Mouse (Mus musculus) sigmoid colon, adult 10 weeks (tissue): ENCODE data around the gene Atxn7l2. TPM values are rescaled to one million over a fixed set of nuclear protein-coding genes. Genes with fewer than 3 reads are reported as not detected.

Experiments
- polyA plus RNA-seq: library from polyadenylated mRNA; stranded (reverse); fragments of 350-450 nt; fragmentation: Illumina TruSeq; extraction: RNeasy Lipid Tissue Mini Kit (QIAGEN cat#74804); gene quantifications from one replicate; pipeline ENCODE4 v1.2.3, GENCODE M21; 2014; ENCODE audit warnings: low read depth, low replicate concordance

Atxn7l2 gene
- polyA plus RNA-seq: 0.91 TPM

DNA sequence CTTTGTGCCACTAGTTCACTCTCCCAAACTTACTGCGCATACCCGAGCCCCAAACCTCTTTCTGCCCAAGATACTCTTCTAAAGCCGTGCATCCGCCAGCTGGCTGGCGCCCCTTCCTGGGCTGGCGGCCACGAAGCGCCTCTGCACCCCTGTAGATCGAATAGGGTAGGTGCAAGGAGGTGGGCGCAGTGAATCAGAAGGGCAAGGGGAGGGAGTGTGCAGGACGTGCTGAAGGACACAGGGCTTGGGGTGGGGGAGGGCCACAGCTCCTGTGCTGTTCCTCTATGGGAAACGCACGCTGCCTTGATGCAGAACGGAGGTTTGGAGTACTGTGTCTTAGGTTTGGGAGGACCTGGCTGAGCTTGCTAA is at the start of gene Atxn7l2:
Gene Atxn7l2, minus strand, starts transcription at position 164 of the 369 bp plus-strand sequence.

DNA sequence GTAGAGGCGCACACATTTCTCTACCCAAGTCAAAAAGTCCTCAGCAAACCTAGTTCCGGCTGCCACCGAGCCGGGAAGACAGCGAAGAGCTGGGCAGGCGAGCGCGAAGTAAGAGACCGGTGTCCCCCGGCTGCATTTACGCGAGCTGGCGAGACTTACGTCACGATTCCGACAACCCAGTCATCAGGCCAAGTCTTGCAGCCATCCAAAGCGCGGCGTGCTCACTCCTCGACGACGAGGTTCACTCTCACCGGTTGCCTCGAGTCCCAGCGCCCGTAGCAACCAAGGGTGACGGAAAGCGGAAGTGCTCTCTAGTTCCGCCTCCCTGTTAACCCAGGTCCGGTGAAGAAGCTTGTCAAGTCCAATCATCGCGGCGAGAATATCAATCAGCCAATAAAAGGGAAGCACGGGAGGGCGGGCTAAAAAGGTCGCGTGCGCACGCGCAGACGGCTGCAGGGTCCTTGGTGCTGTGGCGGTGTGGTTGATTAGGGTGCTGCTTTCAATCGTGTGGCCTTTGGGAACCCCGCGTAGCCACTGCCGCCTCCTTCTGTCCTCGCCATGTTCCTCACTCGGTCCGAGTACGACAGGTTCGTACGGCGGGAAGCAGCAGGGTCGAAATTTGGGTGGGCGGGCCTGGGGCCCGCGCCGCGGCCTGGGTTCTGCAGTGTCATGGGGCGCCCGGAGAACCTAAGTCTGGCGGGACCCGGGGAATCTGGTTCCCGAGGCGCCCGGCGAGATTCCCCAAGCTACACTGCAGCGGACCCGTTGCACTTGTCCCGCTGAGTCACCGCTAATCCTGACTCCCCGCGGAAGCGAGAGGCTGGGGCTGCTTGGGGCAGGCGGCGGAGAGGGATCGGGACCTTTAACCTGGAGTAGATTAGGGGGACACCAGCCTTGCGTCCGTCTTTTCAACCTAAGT is 46.2 kb upstream of the Atxn7l2 start, which contains the start of gene Psma5:
Gene Psma5, plus strand, starts transcription at position 208 of the 919 bp plus-strand sequence.

DNA sequence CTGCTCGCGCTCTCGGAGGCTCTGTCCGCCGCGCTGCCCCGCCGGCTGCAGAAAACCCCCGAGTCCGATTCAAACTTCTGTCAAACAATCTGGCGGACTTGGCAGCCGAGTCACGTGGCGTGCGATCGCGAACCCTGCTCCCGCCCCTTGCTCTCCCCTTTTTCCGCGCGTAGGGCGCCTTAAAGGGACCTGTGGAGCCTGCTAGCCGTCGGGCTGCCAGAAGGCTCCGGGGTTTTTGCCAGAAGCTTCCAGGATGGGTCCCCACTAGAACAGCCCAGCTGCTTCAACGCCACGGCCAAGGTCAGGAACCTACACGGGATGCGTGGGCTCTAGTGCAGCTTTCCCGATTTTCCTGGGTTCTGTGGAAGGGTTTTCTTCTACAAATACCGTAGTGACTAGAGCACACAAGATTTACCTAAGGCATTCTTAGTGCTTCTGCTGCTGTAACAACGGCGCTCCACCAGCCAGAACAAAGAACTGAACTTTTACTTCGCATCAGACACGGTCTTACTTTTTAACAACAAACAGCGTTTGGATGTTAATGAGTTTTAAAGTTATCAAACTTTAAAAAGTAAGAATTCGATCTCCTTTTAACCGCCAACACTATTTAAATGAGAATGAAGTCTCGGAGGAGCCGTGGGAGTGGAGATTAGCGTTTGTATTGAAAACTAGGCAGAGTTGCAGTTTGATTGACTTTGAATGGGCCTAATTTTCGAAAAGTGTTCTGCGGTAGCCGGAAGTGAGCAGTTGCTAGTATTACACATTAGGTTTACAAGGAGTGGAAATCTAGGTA is 16.0 kb upstream of the Atxn7l2 start, which contains the start of gene Sypl2:
Gene Sypl2, minus strand, starts transcription at position 91 of the 793 bp plus-strand sequence.

DNA sequence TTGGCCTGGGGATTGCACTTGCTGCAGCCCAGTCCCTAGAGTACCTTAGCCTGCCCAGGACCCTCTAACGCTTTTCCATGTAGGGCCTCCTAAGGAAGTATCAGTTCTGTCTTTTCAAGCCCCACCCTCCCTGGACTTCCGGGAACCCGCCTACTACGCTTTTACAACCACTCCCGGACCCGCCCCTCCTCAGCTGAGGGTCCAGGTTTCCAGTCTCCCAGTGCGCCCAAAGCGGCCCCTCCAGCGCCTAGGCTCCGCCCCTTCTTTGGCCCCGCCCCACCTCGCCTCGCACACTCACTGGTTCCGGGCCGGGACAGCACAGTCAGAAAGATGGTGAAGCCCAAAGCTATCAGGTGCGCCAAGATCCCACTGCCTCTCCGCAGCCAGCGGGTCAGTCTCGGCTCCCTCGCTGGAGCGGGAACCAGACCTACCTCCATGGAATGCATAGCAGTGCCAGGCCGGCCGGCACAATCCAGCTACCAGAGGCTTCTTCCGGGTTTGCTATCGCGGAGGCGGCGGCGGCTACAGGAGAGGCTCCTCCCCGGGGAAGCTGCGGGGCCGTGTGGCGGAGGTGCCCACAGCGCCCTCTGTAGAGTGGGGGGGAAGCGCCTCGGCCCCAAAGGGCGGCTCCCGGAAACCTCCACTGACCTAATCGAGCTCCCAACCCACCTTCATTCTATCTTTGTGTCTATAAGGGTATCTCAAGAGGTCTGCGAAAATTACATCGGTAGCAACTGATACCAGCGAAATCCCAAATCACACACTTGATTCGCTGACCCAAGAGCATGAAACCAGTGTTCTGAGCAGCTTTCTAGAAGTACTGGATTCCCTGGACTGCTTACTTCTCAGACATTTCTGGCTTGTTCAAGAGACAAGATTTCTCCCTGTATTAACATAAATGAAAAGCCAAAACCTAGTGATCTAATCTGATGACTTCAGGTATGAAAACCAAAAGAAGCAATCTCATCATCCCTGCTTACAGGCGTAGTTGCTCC is 10.1 kb downstream of the Atxn7l2 start, which contains the start of gene Cyb561d1:
Gene Cyb561d1, minus strand, starts transcription at position 884 of the 995 bp plus-strand sequence.

DNA sequence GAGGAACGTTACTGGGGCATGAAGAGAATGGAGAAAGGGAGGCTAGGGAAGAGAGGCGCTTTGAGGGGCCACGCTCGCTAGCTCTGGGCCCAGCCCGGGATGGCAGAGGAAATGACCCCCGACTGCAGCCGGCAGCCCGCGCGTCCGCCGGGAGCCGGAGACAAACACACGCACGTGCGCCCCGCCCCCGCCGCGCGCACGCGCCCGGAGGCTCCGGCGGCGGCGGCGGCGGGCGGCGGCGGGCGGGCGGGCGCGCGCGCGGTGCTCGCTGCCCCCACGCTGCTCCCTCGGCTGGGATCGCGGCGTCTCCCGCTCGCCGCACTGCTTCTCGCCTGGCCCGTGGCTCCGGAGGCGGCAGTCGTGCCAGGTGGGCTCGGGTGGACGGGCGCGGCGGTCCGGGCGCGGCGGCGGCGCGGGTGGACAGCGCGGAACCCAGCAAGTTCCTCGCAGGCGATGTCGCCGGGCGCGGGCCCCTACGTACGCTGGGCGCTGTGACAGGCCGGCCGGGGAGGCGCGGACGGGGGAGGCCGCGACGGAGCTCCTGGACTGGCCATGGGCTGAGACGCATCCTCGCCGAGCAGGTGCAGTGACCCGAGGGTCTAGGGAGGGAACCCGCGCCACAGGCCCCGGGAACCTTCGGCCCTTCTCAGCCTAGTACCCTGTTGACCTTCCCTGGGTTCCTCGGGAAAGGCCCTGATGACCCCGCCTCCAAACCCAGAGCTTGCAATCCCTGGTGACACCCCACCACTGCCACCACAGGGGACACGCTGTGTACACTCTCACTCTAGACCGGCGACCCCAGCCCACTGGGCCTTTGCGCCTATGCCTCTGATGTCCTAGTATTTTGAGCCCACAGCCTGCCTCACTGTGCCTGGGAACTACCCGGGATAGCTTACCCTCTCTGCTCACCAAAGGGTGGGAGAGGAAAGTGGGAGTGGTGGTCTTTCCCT is 24.4 kb downstream of the Atxn7l2 start, which contains the start of gene Amigo1:
Gene Amigo1, plus strand, starts transcription at position 238 of the 950 bp plus-strand sequence.

DNA sequence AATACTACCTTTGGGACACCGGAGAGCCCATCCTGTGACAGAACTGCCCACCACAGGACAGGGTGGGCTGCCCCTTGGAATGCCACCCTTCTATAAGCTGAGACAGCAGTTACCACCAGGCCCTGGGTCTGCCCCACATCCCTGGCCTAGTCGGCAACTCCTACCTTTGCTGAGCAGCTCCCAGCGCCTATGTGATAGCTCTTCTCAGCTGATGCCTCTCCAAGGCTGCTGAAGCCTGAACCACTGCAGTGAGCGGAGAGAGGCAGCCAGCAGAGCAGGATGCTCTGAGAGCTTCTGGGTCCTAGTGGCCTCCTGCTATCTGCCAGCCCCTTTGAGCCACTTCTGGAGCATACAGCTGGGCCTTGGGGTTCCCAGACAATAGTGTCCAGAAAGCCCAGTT is 56.1 kb downstream of the Atxn7l2 start, which contains the start of gene Gpr61:
Gene Gpr61, minus strand, starts transcription at position 227 of the 400 bp plus-strand sequence.

Other genes with a start within 250 kb of the Atxn7l2 start
- 11.6 TPM for gene Gstm3, start 241.7 kb downstream of the Atxn7l2 start, polyA plus RNA-seq
- gene Gstm2, start 224.5 kb downstream of the Atxn7l2 start, polyA plus RNA-seq: 67.8 TPM
- gene Gstm1, start 193.0 kb downstream of the Atxn7l2 start, polyA plus RNA-seq: 29.8 TPM
- gene Gstm4, start 166.0 kb downstream of the Atxn7l2 start, polyA plus RNA-seq: 2.9 TPM
- 7.4 TPM for gene Ampd2, start 124.3 kb downstream of the Atxn7l2 start, polyA plus RNA-seq
- gene Gnat2, start 118.1 kb downstream of the Atxn7l2 start, polyA plus RNA-seq: 0.88 TPM
- gene Gnai3, start 64.8 kb downstream of the Atxn7l2 start, polyA plus RNA-seq: 306 TPM
- 0.16 TPM for gene Gpr61, start 56.1 kb downstream of the Atxn7l2 start, polyA plus RNA-seq
- gene Amigo1, start 24.6 kb downstream of the Atxn7l2 start, polyA plus RNA-seq: 7.9 TPM
- 12.4 TPM for gene Cyb561d1, start 9.7 kb downstream of the Atxn7l2 start, polyA plus RNA-seq
- gene Sypl2, start 15.7 kb upstream of the Atxn7l2 start, polyA plus RNA-seq: 0.19 TPM
- gene Psma5, start 46.0 kb upstream of the Atxn7l2 start, polyA plus RNA-seq: 94.0 TPM
- gene Sort1, start 73.1 kb upstream of the Atxn7l2 start, polyA plus RNA-seq: 149 TPM
- not detected for gene Mybphl, start 154.0 kb upstream of the Atxn7l2 start, polyA plus RNA-seq
- gene Psrc1, start 172.9 kb upstream of the Atxn7l2 start, polyA plus RNA-seq: 0.91 TPM
- gene Celsr2, start 204.6 kb upstream of the Atxn7l2 start, polyA plus RNA-seq: 0.32 TPM
- 14.4 TPM for gene Sars, start 234.3 kb upstream of the Atxn7l2 start, polyA plus RNA-seq